Mouse (Mus musculus) MEL (cell line): ENCODE measurements at regions not wholly inside any gene's neighbourhood (a gene's known extent, or its start where the extent isn't known, plus 50 kb on each side); places are given as distances from the start of the nearest gene placed in this dataset.

ENCODE experiments used
- DNase-seq: peaks from one replicate; pipeline ENCODE4 v3.0.0; 2011; ENCODE audit warnings: low read depth, low spot score
- H3K27ac ChIP-seq: 2 replicates; pipeline ENCODE4 v1.5.1; 2012; ENCODE audit warnings: low read depth, mild to moderate bottlenecking, control low read depth, low read length, moderate library complexity; ENCODE audit not compliant: control insufficient read depth
- H3K27me3 ChIP-seq, 2 experiments: fragments of 150-350 bp in 1 of 2; sonication (generic) in 1 of 2; 2 replicates each; pipeline ENCODE4 v1.6.1; 2012; ENCODE audit warnings: low read length in 2 of 2, mild to moderate bottlenecking in 2 of 2, improper control_type of control experiment in 1 of 2, moderate library complexity in 1 of 2; ENCODE audit not compliant: insufficient read depth in 2 of 2, control insufficient read depth in 1 of 2
- H3K36me3 ChIP-seq, 2 experiments: 2 replicates each; pipeline ENCODE4 v1.6.1; 2012 to 2014; ENCODE audit warnings: low read length in 2 of 2, improper control_type of control experiment in 1 of 2, inconsistent platforms in 1 of 2, mild to moderate bottlenecking in 1 of 2; ENCODE audit not compliant: insufficient read depth in 2 of 2, control insufficient read depth in 1 of 2
- H3K4me1 ChIP-seq, 2 experiments: fragments of 150-350 bp in 1 of 2; sonication (generic) in 1 of 2; 2 replicates each; pipeline ENCODE4 v1.6.1; 2012; ENCODE audit warnings: low read length in 2 of 2, improper control_type of control experiment in 1 of 2, mild to moderate bottlenecking in 1 of 2; ENCODE audit not compliant: insufficient read depth in 2 of 2, control insufficient read depth in 1 of 2
- H3K4me3 ChIP-seq, 2 experiments: fragments of 150-350 bp in 1 of 2; sonication (generic) in 1 of 2; 2 replicates each; pipeline ENCODE4 v1.5.1; 2012; ENCODE audit warnings: low read depth in 2 of 2, low read length in 2 of 2, mild to moderate bottlenecking in 2 of 2, moderate library complexity in 2 of 2, control low read depth in 1 of 2, improper control_type of control experiment in 1 of 2; ENCODE audit not compliant: control insufficient read depth in 1 of 2, insufficient read depth in 1 of 2
- H3K79me2 ChIP-seq: 2 replicates; pipeline ENCODE4 v1.6.1; 2012; ENCODE audit warnings: mild to moderate bottlenecking, low read length, moderate library complexity; ENCODE audit not compliant: control insufficient read depth, poor library complexity, insufficient read depth
- H3K9ac ChIP-seq: 2 replicates; pipeline ENCODE4 v1.6.1; 2012; ENCODE audit warnings: low read depth, mild to moderate bottlenecking, control low read depth, low read length, moderate library complexity; ENCODE audit not compliant: control insufficient read depth, poor library complexity, severe bottlenecking
- H3K9me3 ChIP-seq: fragments of 150-350 bp; sonication (generic); replicated peaks from 2 replicates; pipeline ENCODE4 v1.6.1; 2012; ENCODE audit warnings: mild to moderate bottlenecking, low read length, improper control_type of control experiment, moderate library complexity; ENCODE audit not compliant: insufficient read depth
- BHLHE40 ChIP-seq: IDR thresholded peaks from 2 replicates; pipeline ENCODE4 v1.6.1; 2012; ENCODE audit warnings: low read depth, mild to moderate bottlenecking, inconsistent platforms, low read length, improper control_type of control experiment, borderline replicate concordance
- CHD2 ChIP-seq: IDR thresholded peaks from 2 replicates; pipeline ENCODE4 v1.6.1; 2011; ENCODE audit warnings: low read length, improper control_type of control experiment
- CTCF ChIP-seq, 3 experiments: IDR thresholded peaks in 2 of 3; conservative IDR thresholded peaks in 1 of 3; 2 replicates each; pipeline ENCODE4 v1.5.1; 2011 to 2012; ENCODE audit warnings: low read length in 3 of 3, low read depth in 2 of 3, mild to moderate bottlenecking in 2 of 3, improper control_type of control experiment in 1 of 3, inconsistent platforms in 1 of 3, mixed read lengths in 1 of 3, moderate library complexity in 1 of 3; ENCODE audit not compliant: control insufficient read depth in 1 of 3, insufficient read depth in 1 of 3, poor library complexity in 1 of 3, severe bottlenecking in 1 of 3
- ELF1 ChIP-seq: IDR thresholded peaks from 2 replicates; pipeline ENCODE4 v1.6.1; 2014; ENCODE audit warnings: low read depth, mild to moderate bottlenecking, inconsistent platforms, low read length, improper control_type of control experiment, moderate library complexity
- EP300 ChIP-seq, 2 experiments: IDR thresholded peaks; 2 replicates each; pipeline ENCODE4 v1.6.1; 2011; ENCODE audit warnings: improper control_type of control experiment in 2 of 2, low read length in 2 of 2, low read depth in 1 of 2, mild to moderate bottlenecking in 1 of 2
- ETS1 ChIP-seq: IDR thresholded peaks from 2 replicates; pipeline ENCODE4 v1.6.1; 2012; ENCODE audit warnings: low read depth, mild to moderate bottlenecking, inconsistent platforms, low read length, improper control_type of control experiment, moderate library complexity
- GATA1 ChIP-seq: IDR thresholded peaks from 2 replicates; pipeline ENCODE4 v1.6.1; 2011; ENCODE audit warnings: low read depth, low read length, improper control_type of control experiment
- HCFC1 ChIP-seq: IDR thresholded peaks from 2 replicates; pipeline ENCODE4 v1.6.1; 2012; ENCODE audit warnings: low read depth, mild to moderate bottlenecking, inconsistent platforms, low read length, improper control_type of control experiment, moderate library complexity
- JUND ChIP-seq: IDR thresholded peaks from 2 replicates; pipeline ENCODE4 v1.6.1; 2011; ENCODE audit warnings: low read depth, mild to moderate bottlenecking, improper control_type of control experiment, low read length
- KAT2A ChIP-seq: conservative IDR thresholded peaks from 2 replicates; pipeline ENCODE4 v1.6.1; 2012; ENCODE audit warnings: low read depth, low read length, improper control_type of control experiment, inconsistent platforms
- MAX ChIP-seq: IDR thresholded peaks from 2 replicates; pipeline ENCODE4 v1.6.1; 2011; ENCODE audit warnings: low read length, improper control_type of control experiment
- MAZ ChIP-seq: IDR thresholded peaks from 2 replicates; pipeline ENCODE4 v1.6.1; 2012; ENCODE audit warnings: low read depth, mild to moderate bottlenecking, inconsistent platforms, low read length, improper control_type of control experiment
- MXI1 ChIP-seq: IDR thresholded peaks from 2 replicates; pipeline ENCODE4 v1.6.1; 2011; ENCODE audit warnings: mild to moderate bottlenecking, low read depth, low read length, improper control_type of control experiment
- MYC ChIP-seq: IDR thresholded peaks from 2 replicates; pipeline ENCODE4 v1.6.1; 2011; ENCODE audit warnings: low read depth, mild to moderate bottlenecking, low read length, improper control_type of control experiment, moderate library complexity
- NRF1 ChIP-seq: IDR thresholded peaks from 2 replicates; pipeline ENCODE4 v1.6.1; 2014; ENCODE audit warnings: low read depth, mild to moderate bottlenecking, inconsistent platforms, low read length, improper control_type of control experiment, moderate library complexity; ENCODE audit not compliant: poor library complexity, insufficient read depth, severe bottlenecking
- RAD21 ChIP-seq: IDR thresholded peaks from 2 replicates; pipeline ENCODE4 v1.6.1; 2011; ENCODE audit warnings: mild to moderate bottlenecking, low read depth, low read length, improper control_type of control experiment
- RCOR1 ChIP-seq: IDR thresholded peaks from 2 replicates; pipeline ENCODE4 v1.6.1; 2012; ENCODE audit warnings: low read depth, mild to moderate bottlenecking, inconsistent platforms, low read length, improper control_type of control experiment
- SIN3A ChIP-seq: IDR thresholded peaks from 2 replicates; pipeline ENCODE4 v1.6.1; 2012; ENCODE audit warnings: low read length, improper control_type of control experiment, inconsistent platforms
- SMC3 ChIP-seq: IDR thresholded peaks from 2 replicates; pipeline ENCODE4 v1.6.1; 2011; ENCODE audit warnings: low read depth, low read length, improper control_type of control experiment
- USF1 ChIP-seq: IDR thresholded peaks from 2 replicates; pipeline ENCODE4 v1.6.1; 2014; ENCODE audit warnings: low read depth, mild to moderate bottlenecking, inconsistent platforms, low read length, improper control_type of control experiment, moderate library complexity
- ZKSCAN1 ChIP-seq: IDR thresholded peaks from 2 replicates; pipeline ENCODE4 v1.6.1; 2012; ENCODE audit warnings: low read depth, mild to moderate bottlenecking, inconsistent platforms, low read length, improper control_type of control experiment, moderate library complexity

DNA sequence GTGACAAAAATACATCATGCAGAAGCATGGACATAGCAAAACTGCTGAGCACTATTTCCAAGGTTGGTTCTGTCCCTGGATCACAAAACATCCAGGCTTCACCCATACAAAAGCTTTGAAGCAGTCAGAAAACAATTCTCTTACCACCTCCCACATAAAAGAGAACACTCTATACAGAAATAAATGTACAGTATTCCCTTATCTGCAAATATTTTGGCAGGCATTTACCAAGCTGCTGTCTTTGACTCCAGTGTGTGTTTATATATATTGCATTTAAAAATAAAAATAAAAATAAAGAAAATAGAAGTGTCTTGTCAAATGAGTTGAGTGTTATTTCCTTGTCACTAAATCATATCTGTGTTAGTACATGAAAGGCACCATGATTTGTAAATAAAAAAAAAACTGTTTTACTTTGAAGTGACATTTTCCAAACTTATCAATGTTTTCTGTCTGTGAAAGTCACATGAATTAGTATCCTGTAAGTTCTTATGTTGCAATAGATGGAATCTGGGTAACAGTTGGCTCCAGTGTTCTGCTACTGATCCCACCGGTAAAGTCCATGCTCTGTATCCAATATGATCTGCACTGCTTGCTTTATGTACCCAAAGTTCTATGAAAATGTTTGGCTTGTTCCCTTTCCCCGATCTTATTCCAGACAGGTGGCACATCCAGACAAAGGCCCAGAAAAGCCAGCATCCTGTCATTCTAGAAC is 59.9 kb upstream of the Cd93 start:
- Histone ChIP-seq H3K27ac (no peak overlapping the region), H3K9me3 (no peaks in the 10 kb centered on the region), H3K36me3 (no peaks in the 10 kb centered on the region), H3K4me1 (no peaks in the 10 kb centered on the region), H3K79me2 (no peaks in the 10 kb centered on the region), H3K27me3 (no peaks in the 10 kb centered on the region), H3K4me3 (no peak overlapping the region), H3K9ac (no peak overlapping the region)
- no peak for DNase-seq
- TF ChIP-seq RCOR1 = no peak
- no peak for TF ChIP-seq EP300 (IDR thresholded peaks at IDR 0.05; ENCODE audit: low read depth in 1 of 2, low read length in 2 of 2)
- TF ChIP-seq BHLHE40 = no peak
- TF ChIP-seq USF1 = no peak
- TF ChIP-seq CTCF (IDR thresholded peaks at IDR 0.05 in 2 of 3, conservative IDR thresholded peaks at IDR 0.05 in 1 of 3; ENCODE audit: control insufficient read depth in 1 of 3, insufficient read depth in 1 of 3, low read depth in 2 of 3, low read length in 3 of 3, poor library complexity in 1 of 3, severe bottlenecking in 1 of 3) = no peak
- no peak for TF ChIP-seq RAD21

GRCm38 (mm10) chr2:148502321-148502720 is 59.0 kb upstream of the Cd93 start:
- no peak for DNase-seq
- H3K4me3 ChIP-seq = no peak overlapping the region
- H3K27me3 ChIP-seq = no peaks in the 10 kb centered on the region
- H3K9me3 ChIP-seq = no peaks in the 10 kb centered on the region
- H3K4me1 ChIP-seq = no peaks in the 10 kb centered on the region
- no peak overlapping the region for H3K27ac ChIP-seq
- no peak overlapping the region for H3K9ac ChIP-seq
- no peaks in the 10 kb centered on the region for H3K79me2 ChIP-seq
- no peaks in the 10 kb centered on the region for H3K36me3 ChIP-seq
- TF ChIP-seq SIN3A = no peak
- no peak for TF ChIP-seq MXI1
- no peak for TF ChIP-seq CHD2
- TF ChIP-seq JUND = no peak

GRCm38 (mm10) chr2:148500235-148500936 is 57.0 kb upstream of the Cd93 start:
- no peak overlapping the region for H3K4me3 ChIP-seq
- no peak overlapping the region for H3K27ac ChIP-seq
- H3K9ac ChIP-seq = no peak overlapping the region
- no peaks in the 10 kb centered on the region for H3K4me1 ChIP-seq
- no peaks in the 10 kb centered on the region for H3K9me3 ChIP-seq
- no peaks in the 10 kb centered on the region for H3K36me3 ChIP-seq
- H3K27me3 ChIP-seq = no peaks in the 10 kb centered on the region
- no peak for DNase-seq
- H3K79me2 ChIP-seq = no peaks in the 10 kb centered on the region
- TF ChIP-seq NRF1 = no peak
- TF ChIP-seq CHD2 = no peak
- TF ChIP-seq HCFC1 = no peak
- TF ChIP-seq KAT2A = no peak
- no peak for TF ChIP-seq ETS1
- no peak for TF ChIP-seq MYC
- no peak for TF ChIP-seq SMC3
- no peak for TF ChIP-seq MAX
- TF ChIP-seq GATA1 = no peak
- no peak for TF ChIP-seq RAD21
- no peak for TF ChIP-seq SIN3A
- TF ChIP-seq CTCF (IDR thresholded peaks at IDR 0.05 in 2 of 3, conservative IDR thresholded peaks at IDR 0.05 in 1 of 3; ENCODE audit: control insufficient read depth in 1 of 3, insufficient read depth in 1 of 3, low read depth in 2 of 3, low read length in 3 of 3, poor library complexity in 1 of 3, severe bottlenecking in 1 of 3) = no peak
- TF ChIP-seq ZKSCAN1 = no peak
- TF ChIP-seq ELF1 = no peak
- no peak for TF ChIP-seq MAZ
- TF ChIP-seq, all 39 proteins: peak for 0
